8 mouse cellular contexts compared by ENCODE assay signal in genomic region chr12:111038231-111038975, GRCm38 (mm10). TPM values are rescaled to one million over a fixed set of nuclear protein-coding genes. Genes with fewer than 3 reads are reported as not detected.
DNase-seq lines count a peak whose midpoint lies in the region; ATAC-seq lines count a peak whose summit lies in the region.

No protein-coding gene starts in this region.

- WGBS in intestine, embryonic 15.5 days, result under 1% methylated on average over 54 of the region's 54 CpGs
- under 1% methylated on average over 54 of the region's 54 CpGs for WGBS in midbrain, embryonic 15.5 days

- H3K4me3 ChIP-seq in intestine, embryonic 15.5 days (replicated peaks), result peak overlapping the region; percentile 94
- peak overlapping the region; percentile 90 for H3K4me3 ChIP-seq in midbrain, embryonic 15.5 days

- H3K4me1 ChIP-seq in intestine, embryonic 15.5 days (replicated peaks), result peaks cover 22% of the 10 kb centered on the region
- peaks cover 20% of the 10 kb centered on the region for H3K4me1 ChIP-seq in midbrain, embryonic 15.5 days

- H3K36me3 ChIP-seq in intestine, embryonic 15.5 days, result 0 out of 2 replicates have a peak, but pooled peaks cover 3% of the 10 kb centered on the region
- no peaks in the 10 kb centered on the region for H3K36me3 ChIP-seq in midbrain, embryonic 15.5 days (replicated peaks)

- peak; percentile 56 for ATAC-seq in intestine, embryonic 15.5 days
- ATAC-seq in midbrain, embryonic 15.5 days (replicated peaks), result peak; percentile 73

- H3K9me3 ChIP-seq in intestine, embryonic 15.5 days, result no peaks in the 10 kb centered on the region
- no peaks in the 10 kb centered on the region for H3K9me3 ChIP-seq in midbrain, embryonic 15.5 days

- H3K4me2 ChIP-seq in intestine, embryonic 15.5 days (replicated peaks), result peak overlapping the region; percentile 91
- peak overlapping the region; percentile 94 for H3K4me2 ChIP-seq in midbrain, embryonic 15.5 days

- H3K9ac ChIP-seq in intestine, embryonic 15.5 days, result peak overlapping the region; percentile 75
- peak overlapping the region; percentile 69 for H3K9ac ChIP-seq in midbrain, embryonic 15.5 days

- peak; percentile 85 for DNase-seq in layer of hippocampus, adult 11-12 months (ENCODE audit: low spot score)
- no peak for DNase-seq in layer of hippocampus, adult 9-10 months (ENCODE audit: low spot score)
- DNase-seq in embryo, embryonic 10 days (ENCODE audit: low spot score), result peak; percentile 77
- peak; percentile 62 for DNase-seq in gastrocnemius, postnatal 25 days
- peak; percentile 88 for DNase-seq in liver
- DNase-seq in spleen, postnatal 36 days (ENCODE audit: low spot score in 2 of 2), result peak; percentile 58 to 64

- no peaks in the 10 kb centered on the region for H3K27me3 ChIP-seq in intestine, embryonic 15.5 days (replicated peaks)
- no peaks in the 10 kb centered on the region for H3K27me3 ChIP-seq in midbrain, embryonic 15.5 days (replicated peaks)

- peak overlapping the region; percentile 100 for H3K27ac ChIP-seq in intestine, embryonic 15.5 days
- H3K27ac ChIP-seq in midbrain, embryonic 15.5 days, result peak overlapping the region; percentile 99

RNA-seq across cellular contexts. Expression of gene Rcor1, which starts 0.7 kb away (rescaled TPM):
- total RNA-seq in gastrocnemius, postnatal 25 days (2021), result 1 to 10 TPM; 7.6 to 8.3 TPM
- 9.1 and 9.6 TPM in 2 replicates for polyA plus RNA-seq in intestine, embryonic 15.5 days (2015; fragmentation: Nextera tagmentation; extraction: Ambion mirVana)
- 4.7 and 5.1 TPM in 2 replicates for polyA plus RNA-seq in midbrain, embryonic 15.5 days (2015; fragmentation: Nextera tagmentation; extraction: Ambion mirVana)

RNA-seq across cellular contexts. Expression of gene Ankrd9, which starts 59.6 kb away (rescaled TPM):
- 100 to 1,000 TPM; 130 to 154 TPM for total RNA-seq in gastrocnemius, postnatal 25 days (2021)
- 22.7 and 25.8 TPM in 2 replicates for polyA plus RNA-seq in intestine, embryonic 15.5 days (2015; fragmentation: Nextera tagmentation; extraction: Ambion mirVana)
- polyA plus RNA-seq in midbrain, embryonic 15.5 days (2015; fragmentation: Nextera tagmentation; extraction: Ambion mirVana), result 8.0 and 8.3 TPM in 2 replicates
